Mouse (Mus musculus) kidney, embryonic 14.5 days (tissue): Measurements from ENCODE around the gene Cetn4. TPM values are rescaled to one million over a fixed set of nuclear protein-coding genes. Genes with fewer than 3 reads are reported as not detected.

Experiments used
- ATAC-seq: fragments of 200-750 bp; cut with Nextera tagmentation; 2 replicates; pipeline ENCODE4 v1.8.0; 2017; ENCODE audit warnings: moderate number of reproducible peaks, mild to moderate bottlenecking, moderate TSS enrichment, moderate library complexity; ENCODE audit not compliant: low FRiP score, low TSS enrichment
- H3K27ac ChIP-seq: fragments of 300-500 bp; sonication (generic); 2 replicates; pipeline ENCODE4 v1.5.1; 2014; ENCODE audit warnings: low read depth, mild to moderate bottlenecking, low read length, moderate library complexity, mixed read lengths
- H3K27me3 ChIP-seq: fragments of 300-500 bp; sonication (generic); 2 replicates; pipeline ENCODE4 v1.6.1; 2014; ENCODE audit warnings: mild to moderate bottlenecking, low read length; ENCODE audit not compliant: control insufficient read depth, insufficient read depth
- H3K36me3 ChIP-seq: fragments of 300-500 bp; sonication (generic); 2 replicates; pipeline ENCODE4 v1.6.1; 2014; ENCODE audit warnings: low read length, mixed read lengths; ENCODE audit not compliant: control insufficient read depth, insufficient read depth
- H3K4me1 ChIP-seq: fragments of 300-500 bp; sonication (generic); 2 replicates; pipeline ENCODE4 v1.6.1; 2014; ENCODE audit warnings: low read length, mixed read lengths; ENCODE audit not compliant: control insufficient read depth, insufficient read depth
- H3K4me2 ChIP-seq: fragments of 300-500 bp; sonication (generic); replicated peaks from 2 replicates; pipeline ENCODE4 v1.6.1; 2014; ENCODE audit warnings: low read depth, mild to moderate bottlenecking, low read length
- H3K4me3 ChIP-seq: fragments of 300-500 bp; sonication (generic); 2 replicates; pipeline ENCODE4 v1.5.1; 2014; ENCODE audit warnings: mild to moderate bottlenecking, low read length
- H3K9ac ChIP-seq: fragments of 300-500 bp; sonication (generic); 2 replicates; pipeline ENCODE4 v1.6.1; 2014; ENCODE audit warnings: low read depth, mild to moderate bottlenecking, low read length, moderate library complexity
- H3K9me3 ChIP-seq: fragments of 300-500 bp; sonication (generic); 2 replicates; pipeline ENCODE4 v1.6.1; 2016; ENCODE audit warnings: low read length; ENCODE audit not compliant: control insufficient read depth
- WGBS: fragments of 180-500 bp; shearing (Covaris S2); extraction: QIAGEN DNeasy Blood & Tissue Kit; methylation state at CpG from one replicate; pipeline ENCODE4 v1.1.7; 2014; 5-methylcytosine and 5-hydroxymethylcytosine counted together
- polyA plus RNA-seq: library from polyadenylated mRNA; unstranded; fragments of >200 nt; fragmentation: Nextera tagmentation; extraction: Ambion mirVana; gene quantifications from 2 replicates; pipeline ENCODE4 v1.2.1, GENCODE M21; 2014

Cetn4 gene
- polyA plus RNA-seq, 1 experiment from 2014 or later = 1.2 TPM

- WGBS = 68% methylated on average over 11 of the region's 11 CpGs
Measured at GRCm38 (mm10) chr3:37268338-37268737, 44.2 kb downstream of the Cetn4 start.

GRCm38 (mm10) chr3:37259331-37259999 is 53.0 kb downstream of the Cetn4 start:
- H3K9ac ChIP-seq = no peak overlapping the region
- no peak for ATAC-seq
- H3K4me3 ChIP-seq = no peak overlapping the region
- H3K9me3 ChIP-seq = no peaks in the 10 kb centered on the region
- H3K4me2 ChIP-seq = no peak overlapping the region
- no peaks in the 10 kb centered on the region for H3K36me3 ChIP-seq
- 43% methylated on average over 10 of the region's 10 CpGs for WGBS
- no peak overlapping the region for H3K27ac ChIP-seq
- no peaks in the 10 kb centered on the region for H3K27me3 ChIP-seq
- no peaks in the 10 kb centered on the region for H3K4me1 ChIP-seq

More at GRCm38 (mm10) chr3:37268338-37268737, 44.2 kb downstream of the Cetn4 start:
- no peaks in the 10 kb centered on the region for H3K9me3 ChIP-seq
- H3K36me3 ChIP-seq = no peaks in the 10 kb centered on the region
- H3K4me2 ChIP-seq = no peak overlapping the region
- H3K4me1 ChIP-seq = no peaks in the 10 kb centered on the region
- no peak overlapping the region for H3K4me3 ChIP-seq
- no peak overlapping the region for H3K9ac ChIP-seq
- ATAC-seq = no peak
- H3K27me3 ChIP-seq = no peaks in the 10 kb centered on the region
- no peak overlapping the region for H3K27ac ChIP-seq

- Histone ChIP-seq H3K27me3 (no peaks in the 10 kb centered on the region), H3K4me1 (no peaks in the 10 kb centered on the region), H3K4me2 (no peak overlapping the region), H3K36me3 (no peaks in the 10 kb centered on the region), H3K27ac (no peak overlapping the region), H3K9me3 (no peaks in the 10 kb centered on the region), H3K9ac (no peak overlapping the region), H3K4me3 (no peak overlapping the region)
- no peak for ATAC-seq
- 93% methylated on average over 15 of the region's 15 CpGs for WGBS
Measured at GRCm38 (mm10) chr3:37257776-37258175, 54.7 kb downstream of the Cetn4 start.

Other genes starting within 250 kb of the Cetn4 start
- gene Adad1, start 249.2 kb downstream of the Cetn4 start, polyA plus RNA-seq = 0.40 TPM in 1 of 2 replicates, not detected in the other
- gene Il2, start 186.7 kb downstream of the Cetn4 start, polyA plus RNA-seq = 0.27 and 0.30 TPM in 2 replicates
- not detected in 2 replicates for gene Il21, start 80.1 kb downstream of the Cetn4 start, polyA plus RNA-seq
- 8.7 and 10.6 TPM in 2 replicates for gene Bbs12, start 154 bp downstream of the Cetn4 start, polyA plus RNA-seq
- 1.4 and 2.2 TPM in 2 replicates for gene Fgf2, start 35.6 kb upstream of the Cetn4 start, polyA plus RNA-seq
- gene Spata5, start 107.2 kb upstream of the Cetn4 start, polyA plus RNA-seq = 31.9 and 45.3 TPM in 2 replicates
- 7.2 and 7.9 TPM in 2 replicates for gene Nudt6, start 107.5 kb upstream of the Cetn4 start, polyA plus RNA-seq